Mouse (Mus musculus): ENCODE measurements around the gene 4930447F04Rik. TPM values are rescaled to one million over a fixed set of nuclear protein-coding genes. Genes with fewer than 3 reads are reported as not detected.

4930447F04Rik gene
- total RNA-seq (2021) = not detected

GRCm38 (mm10) chrX:66304124-66304523, at the start of gene 4930447F04Rik:
4930447F04Rik (minus strand) TSS chrX:66304224.
- DNase-seq (ENCODE audit: low spot score in 2 of 2) = no peak
- intact Hi-C loops (cut with DNase I) = no loop called here
